8 mouse cellular contexts compared by ENCODE assay signal in the genomic region with DNA sequence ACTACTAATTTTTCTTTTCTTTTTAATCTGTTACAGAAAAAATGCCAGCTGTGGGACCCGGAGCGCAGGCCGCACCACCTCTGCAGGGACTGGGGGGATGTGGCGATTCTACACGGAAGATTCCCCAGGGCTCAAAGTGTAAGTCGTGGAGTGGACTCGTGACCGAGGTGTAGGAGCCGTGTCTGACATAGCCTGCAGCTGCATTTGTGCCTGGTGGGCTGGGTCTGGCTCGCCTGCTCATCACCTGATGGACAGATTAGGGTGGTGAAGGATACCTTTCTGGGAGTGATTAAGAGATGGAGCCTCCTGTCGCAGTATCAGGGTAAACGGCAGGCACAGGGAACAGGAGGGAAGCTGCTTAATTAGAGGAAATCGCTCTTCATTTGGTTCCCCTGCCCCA.
"Had no signal": no experiment of that assay in that cellular context is flagged by ENCODE, and none has a peak within 500 bp of the region (broad histone marks: within the 10 kb centered on the region; RNA-seq: fewer than 3 reads in every experiment).

No protein-coding gene starts in this region.

- DNase-seq: liver, postnatal 0 days; lung, adult 2 months; lung, postnatal 14 days; lung, postnatal 36 days; right cerebral cortex, postnatal 14 days; thymus, adult 2 months; thymus, postnatal 25 days; thymus, postnatal 4 days had no signal
